ENCODE assay signal across 10 mouse cellular contexts in genomic region chr4:102253994-102254393, GRCm38 (mm10).
DNase-seq lines count a peak whose midpoint lies in the region; ATAC-seq and TF ChIP-seq lines count a peak whose summit lies in the region.
"Had no signal": no experiment of that assay in that cellular context is flagged by ENCODE, and none has a peak within 500 bp of the region (broad histone marks: within the 10 kb centered on the region; RNA-seq: fewer than 3 reads in every experiment).

No protein-coding gene starts in this region.

- peak overlapping the region; percentile 54 for H3K4me3 ChIP-seq in heart, embryonic 12.5 days
- peak overlapping the region; percentile 22 for H3K4me3 ChIP-seq in neural tube, embryonic 11.5 days (ENCODE audit: low read depth, low read length)
- no peak overlapping the region for H3K4me3 ChIP-seq in limb, embryonic 12.5 days (replicated peaks)
- no peak overlapping the region for H3K4me3 ChIP-seq in gastrocnemius, adult 2 months

- H3K9me3 ChIP-seq in heart, embryonic 12.5 days (replicated peaks), result no peaks in the 10 kb centered on the region
- H3K9me3 ChIP-seq in neural tube, embryonic 11.5 days (ENCODE audit: control insufficient read depth, low read length), result no peaks in the 10 kb centered on the region
- H3K9me3 ChIP-seq in limb, embryonic 12.5 days, result no peaks in the 10 kb centered on the region

- intact Hi-C loops in gastrocnemius, adult 2 months (cut with DNase I), result no loop called here
- intact Hi-C loops in left cerebral cortex, postnatal 10 days (cut with DNase I), result loop anchor here (10.0 kb wide), 1 partner anchor 61 kb away; no protein-coding TSS in a partner anchor

- TF ChIP-seq CTCF in gastrocnemius, adult 2 months (IDR thresholded peaks at IDR 0.05), result no peak

- no peaks in the 10 kb centered on the region for H3K27me3 ChIP-seq in heart, embryonic 12.5 days (replicated peaks)
- no peaks in the 10 kb centered on the region for H3K27me3 ChIP-seq in neural tube, embryonic 11.5 days (ENCODE audit: control insufficient read depth, insufficient read depth, low read length)
- no peaks in the 10 kb centered on the region for H3K27me3 ChIP-seq in limb, embryonic 12.5 days
- H3K27me3 ChIP-seq: Patski had no signal

- ATAC-seq in heart, embryonic 12.5 days (ENCODE audit: insufficient number of reproducible peaks, low FRiP score), result no peak
- no peak for ATAC-seq in neural tube, embryonic 11.5 days (ENCODE audit: insufficient read depth, low FRiP score, low TSS enrichment)
- no peak for ATAC-seq in limb, embryonic 12.5 days (ENCODE audit: insufficient number of reproducible peaks, insufficient read depth, low FRiP score, low TSS enrichment, low read depth)
- ATAC-seq: Patski had no signal

- H3K36me3 ChIP-seq in heart, embryonic 12.5 days, result no peaks in the 10 kb centered on the region
- H3K36me3 ChIP-seq in neural tube, embryonic 11.5 days (ENCODE audit: control insufficient read depth, insufficient read depth, low read length), result no peaks in the 10 kb centered on the region
- H3K36me3 ChIP-seq in limb, embryonic 12.5 days, result no peaks in the 10 kb centered on the region

- peaks cover 9% of the 10 kb centered on the region for H3K4me1 ChIP-seq in heart, embryonic 12.5 days (replicated peaks)
- H3K4me1 ChIP-seq in neural tube, embryonic 11.5 days (ENCODE audit: control insufficient read depth, insufficient read depth, low read length), result peaks cover 3% of the 10 kb centered on the region; the same call in 1 of the 2 replicates
- peaks cover 8% of the 10 kb centered on the region for H3K4me1 ChIP-seq in limb, embryonic 12.5 days (replicated peaks)

- no peak for DNase-seq in heart, adult 18-20 months
- no peak for DNase-seq in neural tube, embryonic 11.5 days (ENCODE audit: low spot score)
- DNase-seq in neural tube, embryonic 10.5 days (ENCODE audit: extremely low spot score, low spot score), result no peak
- DNase-seq in gastrocnemius, adult 2 months, result no peak
- no peak for DNase-seq in layer of hippocampus, postnatal 10 days (ENCODE audit: low spot score in 2 of 2)
- DNase-seq in left cerebral cortex, postnatal 10 days (ENCODE audit: extremely low spot score in 1 of 2, low spot score in 2 of 2), result no peak
- DNase-seq: kidney, adult 8-10 months had no signal

- peak overlapping the region; percentile 63 for H3K4me2 ChIP-seq in heart, embryonic 12.5 days
- H3K4me2 ChIP-seq in neural tube, embryonic 11.5 days (ENCODE audit: low read depth), result no peak overlapping the region; the same call in 1 of the 2 replicates
- peak overlapping the region; percentile 46 for H3K4me2 ChIP-seq in limb, embryonic 12.5 days

- H3K9ac ChIP-seq in heart, embryonic 12.5 days, result no peak overlapping the region
- H3K9ac ChIP-seq in neural tube, embryonic 11.5 days (ENCODE audit: low read length), result no peak overlapping the region
- H3K9ac ChIP-seq in limb, embryonic 12.5 days (replicated peaks), result no peak overlapping the region

- peak overlapping the region; percentile 91 for H3K27ac ChIP-seq in heart, embryonic 12.5 days (ENCODE audit: poor library complexity, severe bottlenecking)
- no peak overlapping the region for H3K27ac ChIP-seq in neural tube, embryonic 11.5 days (ENCODE audit: low read depth, low read length)
- H3K27ac ChIP-seq in limb, embryonic 12.5 days, result no peak overlapping the region
- no peak overlapping the region for H3K27ac ChIP-seq in gastrocnemius, adult 2 months

Comparison
In these comparisons a context has a peak if more than half of its experiments do, and no peak if none do; other contexts are left out.
1. H3K4me3 ChIP-seq: peak in heart, embryonic 12.5 days (single experiment) and neural tube, embryonic 11.5 days (single experiment); none in limb, embryonic 12.5 days (single experiment) and gastrocnemius, adult 2 months (single experiment).